Mouse (Mus musculus): Measurements from ENCODE around the gene Hectd1.

Gene Hectd1

DNA sequence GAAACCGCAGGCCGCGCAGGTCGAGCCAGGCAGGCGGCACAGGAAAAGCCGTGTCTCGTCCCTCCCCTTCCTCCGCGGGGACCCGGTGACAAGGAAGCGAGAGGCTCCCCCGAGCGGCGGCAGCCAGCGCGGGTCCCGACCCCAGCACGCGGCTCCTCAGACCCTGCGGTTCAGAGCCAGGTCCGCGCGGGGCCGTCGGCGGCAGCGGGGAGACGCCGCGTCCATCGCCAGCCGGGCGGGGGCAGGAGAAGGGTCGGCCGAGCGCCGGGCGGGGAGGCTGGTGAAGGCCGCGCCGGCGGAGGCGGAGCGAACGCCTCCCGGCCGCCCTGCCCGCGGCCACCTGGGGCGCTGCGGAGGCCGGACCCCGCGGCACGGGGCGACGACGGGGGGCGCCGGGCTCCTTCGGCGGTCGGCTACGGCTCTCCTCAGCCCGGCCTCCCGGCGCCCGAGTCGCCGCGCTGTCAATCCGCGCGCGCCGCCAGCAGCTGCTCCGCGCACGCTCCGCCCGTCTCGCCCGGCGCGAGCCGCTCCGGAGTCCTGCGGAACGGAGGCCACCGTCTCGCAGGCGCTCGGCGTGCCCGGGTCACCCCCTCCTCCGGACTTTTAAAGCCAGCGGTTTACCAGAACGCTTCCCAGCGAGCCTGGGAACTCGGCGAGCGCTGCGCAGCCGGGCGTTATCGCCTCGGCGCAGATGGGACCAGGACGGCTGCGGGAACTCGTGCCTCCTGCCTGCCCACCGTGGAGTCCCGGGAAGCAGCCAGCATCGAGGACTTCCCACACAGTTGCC lies at the start of gene Hectd1:
Gene Hectd1 (minus strand): TSS at position 247 of the 787 bp plus-strand sequence.
- DNase-seq: peak; percentile 82

DNA sequence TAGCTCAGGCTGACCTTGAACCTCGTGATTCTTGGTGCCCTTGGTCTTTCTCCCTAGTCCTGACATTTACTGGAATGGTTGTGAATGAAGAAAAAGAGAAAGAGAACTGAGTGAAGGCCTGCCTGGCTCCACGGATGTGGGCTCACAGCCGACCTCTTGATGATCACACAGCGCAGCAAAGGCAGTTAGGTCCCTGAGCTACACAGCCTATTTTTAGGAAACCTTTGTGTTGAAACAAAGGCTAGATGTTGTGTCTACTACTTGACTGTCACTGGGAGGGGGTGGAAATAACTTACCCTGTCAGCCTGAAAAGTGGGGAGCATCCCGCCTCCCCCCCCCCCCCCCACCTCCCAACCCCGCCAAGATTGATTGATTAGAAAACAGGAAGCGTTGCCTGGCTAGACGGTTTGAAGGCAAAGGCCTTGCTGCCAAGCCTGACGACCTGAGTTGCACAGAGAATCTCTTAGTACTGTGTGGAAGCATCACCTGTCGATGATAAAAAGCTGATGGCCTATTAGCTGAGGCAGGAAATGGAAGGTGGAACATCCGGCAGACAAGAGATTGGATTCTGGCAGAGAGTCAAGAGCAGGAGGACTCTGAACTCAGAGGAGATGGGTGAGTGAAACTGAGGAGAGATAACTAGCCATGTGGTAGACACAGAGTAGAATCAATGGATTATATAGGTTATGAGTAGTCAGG lies 42.3 kb upstream of the Hectd1 start:
- peak; percentile 61 for DNase-seq

DNA sequence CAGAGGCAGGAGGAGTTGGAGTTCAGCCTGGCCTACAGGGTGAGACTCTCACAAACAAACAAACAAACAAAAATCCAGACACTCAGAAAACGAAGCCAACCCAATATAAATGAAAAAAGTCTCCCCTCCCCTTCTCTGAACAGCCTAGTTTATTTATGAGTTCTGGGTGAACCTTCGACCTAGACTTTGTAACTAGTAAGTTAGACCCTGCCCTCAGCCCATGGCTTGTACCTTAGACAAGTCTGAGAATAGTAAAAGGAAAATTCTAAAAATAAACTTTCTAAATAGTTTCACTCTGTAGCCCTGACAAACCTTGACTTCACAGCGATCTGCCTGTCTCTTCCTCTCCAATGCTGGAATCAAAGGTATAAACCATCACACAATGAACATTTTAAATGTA lies 40.2 kb upstream of the Hectd1 start:
- peak; percentile 86 for DNase-seq

DNA sequence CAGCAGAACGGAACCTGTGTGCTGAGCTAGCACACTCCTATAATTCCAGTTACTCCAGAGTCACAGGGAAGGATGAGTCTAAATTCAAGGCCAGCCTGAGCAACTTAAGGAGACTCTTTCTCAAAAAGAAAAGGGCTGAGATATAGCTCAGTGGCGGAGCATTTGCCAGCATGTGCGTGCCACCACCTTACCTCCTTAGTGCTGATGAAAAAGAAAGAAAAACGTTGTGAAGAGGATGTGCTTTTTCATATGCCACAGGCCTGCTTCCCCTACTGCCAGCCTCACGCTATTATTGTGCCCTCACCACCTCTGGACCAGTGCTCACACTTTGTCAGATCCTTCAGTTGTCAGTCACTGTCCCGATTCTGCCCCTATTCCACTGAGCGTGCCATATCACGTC lies 37.7 kb upstream of the Hectd1 start:
- DNase-seq: no peak

- DNase-seq: peak; percentile 45
Observed at GRCm38 (mm10) chr12:51866226-51866910, 37.0 kb upstream of the Hectd1 start.

GRCm38 (mm10) chr12:51865790-51866179 lies 36.4 kb upstream of the Hectd1 start:
- peak; percentile 52 for DNase-seq

- peak; percentile 42 for DNase-seq
Observed at GRCm38 (mm10) chr12:51865061-51865789, 35.9 kb upstream of the Hectd1 start.

- DNase-seq: peak; percentile 85
Observed at GRCm38 (mm10) chr12:51863116-51864002, 34.0 kb upstream of the Hectd1 start.

- no peak for DNase-seq
Observed at GRCm38 (mm10) chr12:51858134-51859028, 29.0 kb upstream of the Hectd1 start.

GRCm38 (mm10) chr12:51856768-51857295 lies 27.5 kb upstream of the Hectd1 start:
- no peak for DNase-seq

DNA sequence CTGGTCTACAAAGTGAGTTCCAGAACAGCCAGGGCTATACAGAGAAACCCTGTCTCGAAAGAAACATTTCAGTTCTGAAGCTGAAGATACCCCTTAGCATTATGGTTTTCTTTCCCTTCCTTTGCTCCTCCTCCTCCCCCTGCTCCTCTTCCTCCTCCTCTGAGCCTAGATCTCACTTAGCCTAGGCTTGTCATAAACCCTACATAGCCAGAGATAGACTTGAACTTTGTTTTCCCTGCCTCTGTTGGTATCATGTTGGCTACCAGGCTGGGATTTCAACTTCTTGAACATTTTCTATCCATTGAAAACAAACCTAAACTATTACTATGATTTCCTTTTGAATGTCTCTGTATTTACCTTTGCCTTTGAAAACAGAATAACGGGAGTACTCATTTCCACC lies 26.5 kb upstream of the Hectd1 start:
- DNase-seq: no peak

DNA sequence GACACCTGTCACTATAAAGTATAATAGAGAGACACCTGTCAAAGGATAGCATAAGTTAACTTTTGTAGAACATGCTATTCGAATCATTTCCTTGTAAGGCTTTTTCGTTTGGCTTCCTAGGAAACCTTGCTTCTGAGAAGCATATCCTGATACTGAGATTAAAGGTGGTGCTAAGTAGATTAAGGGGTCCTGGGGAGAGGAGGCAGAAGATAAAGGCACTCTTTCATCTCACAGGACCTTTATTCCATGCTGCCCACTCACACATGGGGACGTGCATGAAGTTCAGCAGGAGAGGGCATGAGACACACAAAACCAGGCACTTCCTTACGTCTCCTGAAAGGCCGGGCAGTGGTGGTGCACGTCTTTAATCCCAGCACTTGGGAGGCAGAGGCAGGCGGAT lies 26.1 kb upstream of the Hectd1 start:
- DNase-seq: no peak

DNA sequence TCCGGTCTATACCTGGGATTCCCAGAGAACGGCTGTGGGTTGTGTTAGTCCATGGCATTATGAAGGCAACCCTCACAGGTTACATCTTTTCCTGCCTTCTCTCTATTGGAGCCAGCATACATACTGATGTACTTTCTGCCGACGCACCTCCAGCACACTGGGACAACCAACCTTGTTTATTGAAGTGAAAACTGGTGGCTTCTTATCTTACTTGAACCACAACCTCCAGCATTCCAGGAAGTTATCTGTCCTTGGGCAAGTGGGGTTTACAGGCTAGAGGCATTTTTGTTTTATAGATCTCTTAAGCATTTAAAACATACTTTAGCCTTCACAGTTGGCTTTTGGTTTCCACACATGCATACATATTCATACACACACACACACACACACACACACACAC lies 22.3 kb upstream of the Hectd1 start:
- no peak for DNase-seq

DNA sequence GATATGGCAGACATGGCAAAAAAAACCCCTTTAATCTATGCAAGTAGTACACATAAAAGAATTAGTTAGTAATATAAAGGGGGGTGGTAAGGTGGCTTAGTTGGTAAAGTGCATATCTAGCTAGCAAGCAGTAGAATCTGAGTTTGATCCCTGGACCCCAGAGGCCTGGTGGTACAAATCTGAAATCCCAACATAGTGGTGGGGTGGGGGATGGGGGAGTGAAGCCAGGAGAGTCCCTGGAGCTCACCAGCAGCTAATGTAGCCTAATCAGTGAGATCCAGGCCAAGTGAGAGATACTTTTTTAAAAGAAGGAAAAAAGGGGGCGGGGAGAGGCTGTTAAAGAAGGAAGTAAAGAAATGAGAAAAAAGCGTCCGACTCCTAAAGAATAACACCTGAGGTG lies 21.8 kb upstream of the Hectd1 start:
- no peak for DNase-seq

DNA sequence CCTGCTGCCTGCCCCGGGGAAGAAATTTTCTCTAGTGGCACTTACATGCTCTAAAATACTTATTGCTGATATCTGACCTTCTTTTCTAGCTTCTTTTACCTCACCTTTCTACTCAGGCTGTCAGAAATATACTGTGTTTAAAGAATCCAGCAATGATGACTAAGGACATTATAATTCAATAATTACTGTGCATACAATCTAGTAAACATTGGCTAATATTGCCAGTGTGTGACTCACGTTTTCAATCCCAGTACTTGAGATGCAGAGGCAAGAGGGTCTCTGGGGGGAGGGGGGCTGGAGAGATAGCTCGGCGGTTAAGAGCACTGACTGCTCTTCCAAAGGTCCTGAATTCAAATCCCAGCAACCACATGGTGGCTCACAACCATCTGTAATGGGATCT lies 21.0 kb upstream of the Hectd1 start:
- no peak for DNase-seq

GRCm38 (mm10) chr12:51849902-51850301 lies 20.6 kb upstream of the Hectd1 start:
- no peak for DNase-seq

DNA sequence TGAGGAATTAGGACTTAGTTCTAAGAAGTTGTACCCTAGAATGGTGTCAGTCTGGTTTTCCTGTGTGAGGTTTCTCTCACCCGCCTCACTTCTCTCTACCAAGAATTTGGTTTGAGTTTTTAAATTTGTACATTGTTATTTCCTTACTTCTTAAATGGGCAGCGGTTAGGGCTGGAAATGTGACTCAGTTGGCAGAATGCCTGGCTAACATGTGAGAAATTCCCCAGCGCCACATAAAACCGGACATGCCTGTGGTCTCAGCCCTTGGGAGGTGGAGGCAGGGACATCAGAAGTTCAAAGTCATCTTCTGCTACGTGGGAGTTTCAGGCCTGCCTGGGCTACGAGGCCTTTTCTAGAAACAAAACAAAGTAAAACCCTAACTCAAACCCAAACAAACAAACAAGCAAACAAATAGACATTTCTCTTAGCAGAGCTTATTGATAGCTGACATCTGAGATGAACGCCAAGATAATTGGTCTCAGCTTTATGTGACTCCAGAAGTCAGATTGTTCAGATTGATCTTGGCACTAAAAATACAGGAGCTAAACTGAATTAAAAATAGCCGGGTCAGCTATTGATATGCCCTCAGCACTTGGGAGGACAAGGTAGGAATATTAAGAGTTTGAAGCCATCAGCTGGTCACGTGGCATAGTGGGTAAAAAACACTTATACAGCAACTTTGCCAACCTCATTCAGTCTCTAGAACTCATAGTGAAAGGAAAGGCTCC lies 18.8 kb upstream of the Hectd1 start:
- peak; percentile 73 for DNase-seq

- no peak for DNase-seq
Observed at GRCm38 (mm10) chr12:51845261-51845660, 15.9 kb upstream of the Hectd1 start.

- DNase-seq: peak; percentile 100
Observed at GRCm38 (mm10) chr12:51844771-51845256, 15.5 kb upstream of the Hectd1 start.
